Mouse (Mus musculus): Measurements from ENCODE around the gene Car1.
"Not testable (repeated sequence)": the region's sequence is repeated elsewhere in the genome, so short reads cannot be mapped to it uniquely, and the experiment has no call there.

Car1 gene

DNA sequence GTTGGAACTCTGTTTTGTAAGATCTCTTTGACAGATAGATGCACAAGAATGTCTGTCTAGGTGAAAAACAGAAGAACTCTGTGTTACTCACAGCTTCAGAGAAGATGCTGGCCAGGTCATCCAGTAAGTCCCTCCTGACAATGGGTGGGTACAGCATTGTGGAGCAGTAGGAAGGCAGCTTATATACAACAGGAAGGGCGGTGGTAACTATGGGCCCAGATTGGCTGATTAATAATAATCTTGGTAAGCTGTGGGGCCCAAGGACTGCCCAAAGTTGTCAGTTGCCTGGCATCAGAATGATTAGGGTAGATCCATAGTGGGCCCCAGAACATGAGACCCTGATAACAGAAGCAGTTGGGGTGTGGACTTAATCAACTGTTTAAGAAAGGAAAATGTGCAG, at the start of gene Car1:
Gene Car1 (minus strand): TSS at position 158 of the 400 bp plus-strand sequence.
- no peak for DNase-seq

DNA sequence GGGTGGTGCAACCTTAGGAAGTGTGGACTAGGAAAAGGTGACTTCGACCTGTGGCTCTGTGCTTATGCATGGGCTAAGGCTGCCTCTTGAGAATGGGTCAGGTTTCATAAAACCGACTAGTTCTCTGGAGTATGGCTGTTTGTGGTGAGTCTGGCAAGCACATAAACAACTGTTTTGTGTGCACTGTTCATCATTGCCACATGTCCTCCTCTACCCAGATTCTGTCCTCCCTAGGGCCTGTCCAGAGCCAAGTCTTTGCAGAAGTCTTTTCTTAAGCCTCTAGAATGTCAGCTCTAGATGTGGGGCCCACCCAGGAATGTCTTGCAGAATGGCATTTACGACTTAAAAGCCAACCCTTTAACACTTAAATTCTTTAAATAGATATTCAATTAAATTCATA, 49.7 kb upstream of the Car1 start:
- DNase-seq, result no peak

DNA sequence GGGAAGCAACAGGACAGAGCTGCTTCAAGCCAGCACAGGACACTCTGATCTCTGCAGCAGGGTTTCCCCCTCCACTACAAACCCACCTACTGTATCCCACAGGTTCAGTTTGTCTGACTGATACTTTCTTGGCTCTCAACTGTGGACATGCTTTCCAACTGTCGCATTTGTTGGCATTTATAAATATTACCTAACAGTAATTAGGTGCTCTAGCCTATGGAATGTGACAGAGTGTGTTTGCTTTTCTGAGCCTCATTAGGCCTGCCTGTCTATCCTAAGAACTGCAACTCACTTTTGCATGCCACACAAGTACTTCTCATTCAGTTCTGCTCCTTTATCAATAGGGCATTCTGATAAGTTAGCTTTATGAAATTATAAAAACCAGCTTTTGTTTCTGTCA, 46.3 kb upstream of the Car1 start:
- DNase-seq, result no peak

- DNase-seq, result no peak
Observed at GRCm38 (mm10) chr3:14853966-14854365, 45.8 kb upstream of the Car1 start.

DNA sequence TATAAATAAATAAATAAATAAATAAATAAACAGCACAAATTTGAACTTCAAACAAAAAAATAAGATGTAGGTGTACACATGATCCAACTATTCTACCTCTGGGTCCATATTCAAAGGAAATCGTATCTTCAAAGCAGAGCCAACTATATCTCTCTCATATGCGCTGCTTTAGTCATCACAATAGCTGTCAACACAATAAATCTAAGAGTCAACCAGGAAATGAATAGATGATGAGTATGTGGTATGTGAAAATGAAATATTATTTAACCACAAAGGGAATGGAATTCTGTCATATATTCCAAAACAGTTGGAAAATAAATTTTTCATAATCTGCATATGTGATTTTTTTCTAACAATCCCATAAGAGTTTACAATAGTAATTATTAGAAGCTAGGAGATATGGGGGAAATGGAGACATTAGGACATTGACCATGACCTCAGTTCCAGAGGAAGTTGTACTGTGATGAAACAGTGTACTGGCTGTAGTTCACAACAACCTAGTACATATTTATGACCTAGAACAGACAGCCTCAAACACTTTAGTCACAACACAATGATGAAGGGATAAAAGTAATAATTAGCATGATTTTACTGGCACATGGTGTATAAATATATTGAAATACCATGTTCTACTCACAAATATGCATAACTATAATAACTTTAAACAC, 40.6 kb upstream of the Car1 start:
- no peak for DNase-seq

DNA sequence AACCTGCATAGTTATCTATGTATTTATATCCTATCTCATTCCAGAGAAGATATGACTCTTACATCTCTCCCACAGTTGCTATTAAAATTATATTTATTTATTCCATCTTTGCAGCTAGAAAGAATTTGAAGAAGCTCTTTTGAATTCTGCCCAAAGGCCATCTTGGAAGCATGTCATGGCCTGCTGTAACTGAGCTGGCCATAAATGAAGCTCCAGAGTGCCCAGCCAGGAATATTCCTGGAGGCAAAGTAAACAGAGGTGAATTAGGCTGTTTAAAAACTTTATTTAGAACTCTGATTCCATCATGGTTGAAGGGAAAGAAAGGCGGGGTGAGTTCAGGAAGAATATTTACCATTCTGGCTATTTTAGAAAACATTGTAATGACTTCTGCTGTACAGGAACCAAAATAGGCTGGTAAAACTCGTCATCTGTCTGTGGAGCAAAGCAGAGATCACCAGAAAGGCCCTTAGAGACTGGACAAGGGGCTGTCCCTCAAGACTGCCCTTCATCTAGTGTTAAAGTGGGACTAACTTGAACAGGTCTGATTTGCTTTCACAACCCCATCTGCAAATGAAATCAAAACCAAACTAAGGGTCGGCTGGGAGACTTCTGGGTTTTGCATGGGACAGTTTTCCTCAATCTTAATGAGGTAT, 31.4 kb upstream of the Car1 start:
- DNase-seq, result no peak

DNA sequence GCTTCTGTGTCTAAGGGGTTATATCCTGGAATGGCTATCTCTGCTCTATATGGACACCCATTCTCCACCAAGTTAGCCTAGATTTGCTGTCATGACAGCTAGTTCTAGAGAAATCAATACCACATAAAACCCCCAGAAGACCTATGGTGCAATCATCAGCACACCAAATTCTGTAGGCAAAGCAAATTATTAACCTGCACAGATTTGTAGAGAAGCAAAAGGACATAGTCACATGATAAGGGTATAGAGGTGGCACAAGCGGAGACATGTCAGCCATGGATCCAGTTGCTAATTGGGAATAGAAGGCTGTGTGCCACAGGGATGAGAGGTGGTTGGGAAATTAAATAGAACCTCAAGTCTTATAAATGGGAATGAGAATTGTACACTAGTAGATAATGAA, 30.8 kb upstream of the Car1 start:
- DNase-seq, result no peak

DNA sequence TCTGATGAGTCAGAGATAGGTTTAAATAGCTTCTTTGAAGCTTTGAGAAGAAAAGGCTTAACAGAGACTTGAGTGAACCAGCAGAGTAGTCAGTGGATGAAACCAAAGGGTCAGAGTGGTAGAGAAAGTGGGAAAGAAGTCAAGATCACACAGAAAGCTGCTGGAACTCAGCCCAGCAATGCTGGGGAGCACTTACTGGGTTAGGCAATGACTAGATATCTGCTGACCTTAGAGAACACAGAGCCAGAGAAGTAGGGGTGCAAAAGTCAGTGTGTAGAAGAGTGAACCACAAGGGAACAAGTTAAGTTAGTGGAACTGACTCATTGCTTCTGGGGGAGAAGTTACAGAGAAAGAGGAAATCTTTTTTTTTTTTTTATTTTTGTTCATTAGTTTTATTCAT, 24.6 kb upstream of the Car1 start:
- DNase-seq, result peak; percentile 36 to 48

DNA sequence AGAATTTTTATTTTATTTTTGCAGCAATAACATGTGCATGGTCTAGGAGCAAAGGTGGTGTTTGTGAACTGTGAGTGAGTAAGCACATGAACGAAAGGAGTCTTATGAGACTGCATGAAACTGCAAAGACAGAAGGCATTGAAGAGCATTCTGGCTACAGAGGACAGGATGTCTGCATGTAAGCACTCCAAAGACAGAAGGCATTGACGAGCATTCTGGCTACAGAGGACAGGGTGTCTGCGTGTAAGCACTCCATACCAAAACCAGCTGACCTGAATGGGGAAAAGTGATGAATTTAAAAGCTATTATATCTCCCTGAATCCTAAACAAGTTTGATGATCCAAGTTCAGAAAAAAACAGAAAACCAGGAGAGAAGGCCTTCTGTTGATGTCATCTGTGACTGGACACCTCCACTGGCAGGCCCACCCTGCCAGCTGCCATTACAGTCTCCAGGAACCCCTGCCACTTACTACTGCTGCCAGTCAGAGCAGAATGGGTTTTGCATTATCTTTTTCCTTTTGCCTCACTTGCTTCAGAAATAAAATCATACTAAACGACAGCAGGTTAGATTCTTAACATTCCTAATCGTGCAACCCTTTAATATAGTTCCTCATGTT, 23.2 kb upstream of the Car1 start:
- no peak for DNase-seq

DNA sequence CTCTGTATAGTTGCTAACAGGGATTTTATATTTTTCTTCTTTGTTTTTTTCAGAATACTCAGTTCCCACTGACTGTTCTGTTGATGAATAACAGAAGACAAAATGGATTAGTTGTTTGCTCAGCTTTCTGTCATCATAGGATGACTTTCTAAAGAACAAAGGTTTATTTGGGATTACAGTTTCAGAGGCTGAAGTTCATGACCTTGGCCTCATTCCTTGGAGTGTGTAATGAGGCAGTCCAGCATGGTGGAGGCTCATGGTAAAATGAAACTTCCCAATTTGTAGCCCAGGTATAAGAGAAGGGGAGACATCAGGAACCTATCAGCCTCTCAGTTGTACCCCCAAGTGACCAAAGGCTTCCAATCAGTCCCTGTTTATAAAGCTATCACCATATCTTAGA, 20.7 kb upstream of the Car1 start:
- no peak for DNase-seq

- no peak for DNase-seq
Observed at GRCm38 (mm10) chr3:14819844-14820504, 11.8 kb upstream of the Car1 start.

DNA sequence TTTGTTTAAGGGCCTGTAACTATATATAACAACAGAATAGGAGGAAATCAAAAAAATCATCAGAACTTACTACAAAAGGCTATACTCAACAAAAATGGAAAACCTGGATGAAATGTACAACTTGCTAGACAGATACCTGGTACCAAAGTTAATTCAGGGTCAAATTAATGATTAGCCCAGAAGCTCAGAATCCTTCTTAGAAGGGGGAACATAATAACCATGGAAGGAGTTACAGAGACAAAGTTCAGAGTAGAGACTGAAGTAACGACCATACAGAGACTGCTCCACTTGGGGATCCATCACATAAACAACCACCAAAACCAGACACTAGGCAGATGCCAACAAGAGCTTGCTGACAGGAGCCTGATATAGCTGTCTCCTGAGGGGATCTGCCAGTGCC, 7.2 kb upstream of the Car1 start:
- not testable (repeated sequence) for DNase-seq

DNA sequence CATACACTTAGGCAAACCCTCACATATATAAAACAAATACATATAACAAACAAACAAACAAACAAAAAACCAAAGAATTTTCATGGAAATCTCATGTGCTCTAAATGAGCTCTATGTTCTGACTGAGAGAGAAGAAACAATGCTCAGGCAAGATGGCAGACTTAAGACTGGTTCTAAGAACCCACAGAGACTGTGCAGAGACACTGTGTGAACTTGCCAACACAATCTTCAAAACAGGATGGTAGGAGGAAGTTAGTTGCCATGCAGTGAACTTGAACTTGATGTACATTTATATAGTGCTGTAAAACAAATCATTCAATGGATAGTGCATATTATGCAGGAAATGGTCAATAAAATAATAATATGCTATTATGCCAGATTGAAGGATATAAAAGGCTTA, 1.5 kb downstream of the Car1 start:
- DNase-seq, result no peak

DNA sequence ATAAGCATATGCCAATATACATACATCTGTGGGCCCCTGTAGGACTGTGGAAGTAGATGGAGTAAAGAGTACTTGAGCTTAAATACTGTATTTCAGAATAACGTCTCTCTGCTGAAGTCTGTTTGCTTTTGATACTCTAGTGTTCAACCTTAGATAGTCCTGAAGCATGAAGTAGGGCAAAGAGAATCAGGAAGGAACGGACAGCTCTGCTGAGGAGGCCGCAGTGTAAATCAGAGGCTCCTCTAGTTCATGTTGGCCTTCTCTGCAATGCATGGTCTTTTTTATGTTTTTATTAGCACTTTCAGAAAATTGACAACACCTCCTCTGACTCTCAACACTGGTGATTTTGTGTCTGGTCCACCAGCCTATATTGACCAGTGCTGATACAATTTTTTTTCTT, 2.2 kb downstream of the Car1 start:
- no peak for DNase-seq

DNA sequence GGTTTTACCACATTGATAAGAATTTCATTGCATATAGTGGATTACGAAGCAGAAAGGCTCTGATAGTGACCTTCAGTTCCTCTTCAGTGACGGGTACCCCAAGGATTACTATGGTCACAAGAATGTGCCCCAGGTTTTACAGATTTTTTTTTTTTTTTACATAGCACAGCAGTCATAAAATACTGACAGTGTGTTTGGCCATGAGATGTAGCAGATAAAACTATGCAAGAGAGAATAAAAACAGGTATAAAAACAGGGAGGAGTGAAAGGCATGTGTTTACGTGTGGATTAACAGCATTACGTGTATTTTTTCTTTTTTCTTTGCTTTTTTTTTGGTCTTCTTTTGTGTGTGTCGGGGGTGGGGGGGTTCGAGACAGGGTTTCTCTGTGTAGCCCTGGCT, 3.3 kb downstream of the Car1 start:
- DNase-seq, result no peak

DNA sequence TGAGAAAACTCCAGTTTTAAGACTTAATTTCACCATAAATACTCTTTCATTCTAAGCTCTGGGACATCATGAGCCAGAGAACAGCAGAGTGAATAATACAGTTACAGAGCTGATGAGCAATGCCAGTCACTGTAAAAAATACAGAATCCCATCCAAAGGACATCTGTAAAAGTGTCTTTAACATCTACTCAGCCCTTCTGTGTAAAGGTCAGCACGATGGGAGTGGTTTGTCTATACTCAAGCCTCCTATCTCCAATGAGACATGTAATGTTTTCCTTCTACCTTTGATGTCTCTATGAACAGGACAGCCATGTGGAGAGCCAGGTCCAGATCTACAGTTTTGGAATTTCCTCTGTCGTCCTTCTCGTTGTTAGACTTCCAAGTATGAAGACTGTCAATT, 11.1 kb downstream of the Car1 start:
- no peak for DNase-seq

GRCm38 (mm10) chr3:14795292-14796020, 12.7 kb downstream of the Car1 start:
- DNase-seq, result no peak

DNA sequence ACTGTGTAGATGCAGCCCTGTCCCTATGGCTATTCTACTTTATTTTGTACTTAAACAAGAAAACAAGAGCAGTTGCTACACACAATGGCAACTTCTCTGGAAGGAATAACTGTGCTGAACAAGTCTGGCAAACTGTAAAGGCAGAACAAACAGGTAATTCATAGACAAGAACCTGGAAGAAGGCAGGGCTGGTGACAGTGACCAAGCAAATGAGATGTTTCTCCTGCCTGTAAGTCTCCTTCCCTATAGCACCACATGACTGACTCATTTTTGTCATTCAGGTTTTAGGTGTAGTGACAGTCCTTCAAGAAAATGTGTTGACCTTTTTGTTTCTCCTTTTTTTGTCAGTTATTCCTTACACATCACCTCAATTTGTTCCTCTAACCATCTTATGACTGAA, 16.1 kb downstream of the Car1 start:
- DNase-seq, result no peak

DNA sequence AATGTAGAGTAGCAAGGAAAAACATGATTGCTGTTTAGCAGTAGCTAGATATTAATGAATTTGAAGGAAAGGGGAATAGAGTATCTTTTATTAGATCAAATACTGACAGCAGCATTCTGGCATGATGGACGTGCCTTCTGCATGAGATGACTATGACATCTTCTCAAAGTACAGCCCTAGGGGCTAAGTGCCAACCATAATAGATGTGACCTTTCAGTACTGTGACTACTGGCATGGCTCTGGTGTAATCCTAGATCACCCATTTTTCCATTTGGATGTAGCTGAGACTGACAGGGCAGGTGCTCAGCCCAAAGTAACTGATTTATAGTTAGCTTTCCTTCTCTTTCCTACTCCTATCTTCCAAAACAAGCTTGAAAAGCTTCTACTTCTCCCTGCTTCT, 20.6 kb downstream of the Car1 start:
- no peak for DNase-seq

DNA sequence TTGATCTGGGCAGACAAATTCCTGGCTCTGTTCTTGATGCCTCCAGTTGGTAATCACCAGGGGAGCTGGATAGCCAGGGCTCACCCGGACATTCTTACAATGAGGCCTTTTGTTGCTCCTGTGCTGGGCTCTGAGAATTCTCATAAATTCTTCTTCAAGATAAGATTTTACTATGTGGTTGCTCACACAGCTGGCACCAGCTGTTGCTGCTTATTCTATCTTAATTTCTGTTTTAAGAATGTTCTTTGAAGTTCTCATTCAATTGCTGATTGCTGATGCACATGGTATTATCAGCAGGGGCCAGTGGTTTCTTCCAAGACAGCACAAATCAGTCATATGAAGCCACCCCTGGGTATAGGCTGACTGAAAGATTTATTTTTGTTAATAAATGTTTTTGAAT, 21.0 kb downstream of the Car1 start:
- no peak for DNase-seq

DNA sequence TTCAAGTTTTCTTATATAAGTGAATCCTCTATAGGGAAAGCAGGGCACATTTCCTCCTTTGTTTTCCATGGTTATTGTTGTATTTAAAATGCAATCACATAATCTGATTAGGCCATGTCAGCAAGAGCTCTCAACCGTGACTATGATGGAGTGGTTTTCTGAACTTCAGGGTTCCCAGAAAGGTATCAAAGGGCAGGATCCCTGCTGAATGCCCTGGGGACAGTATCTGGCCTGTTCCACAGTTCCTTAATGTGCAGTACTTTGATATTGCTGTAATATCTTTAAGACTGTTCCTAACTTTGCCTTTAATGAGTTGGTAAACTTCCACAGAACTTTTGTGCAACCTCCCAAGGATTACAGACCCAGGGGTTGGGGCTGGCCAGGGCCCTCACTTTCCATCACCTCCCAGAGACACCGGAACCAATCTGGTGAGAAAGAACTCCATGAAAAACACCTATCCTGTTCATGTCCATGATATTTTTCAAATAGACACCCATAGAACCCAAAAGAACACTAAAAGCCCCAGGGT, 21.6 kb downstream of the Car1 start:
- no peak for DNase-seq

DNA sequence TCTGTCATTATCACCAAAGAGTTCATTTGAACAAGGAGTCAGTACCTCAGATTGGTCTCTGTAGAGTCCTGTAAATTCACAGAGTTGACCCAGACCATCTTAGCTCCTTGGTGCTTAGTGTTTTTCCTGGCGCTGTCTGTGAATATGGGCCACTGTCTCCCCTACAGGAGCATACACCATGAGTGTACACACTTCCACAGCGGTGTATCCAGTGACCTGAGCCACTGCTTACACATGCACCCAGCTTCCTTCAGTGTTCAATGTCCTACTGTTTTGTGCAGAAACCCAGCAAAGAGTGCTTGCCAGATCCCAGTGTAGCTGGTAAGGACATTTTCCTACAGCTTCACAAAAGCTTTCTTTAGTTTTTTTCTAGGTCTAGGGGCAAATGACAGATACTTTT, 22.8 kb downstream of the Car1 start:
- DNase-seq, result no peak

GRCm38 (mm10) chr3:14783198-14783597, 25.0 kb downstream of the Car1 start:
- DNase-seq, result not testable (repeated sequence)

Data from lung, adult 18-20 months (tissue).